Mouse (Mus musculus): ENCODE results near the gene Itgb6.

DNA sequence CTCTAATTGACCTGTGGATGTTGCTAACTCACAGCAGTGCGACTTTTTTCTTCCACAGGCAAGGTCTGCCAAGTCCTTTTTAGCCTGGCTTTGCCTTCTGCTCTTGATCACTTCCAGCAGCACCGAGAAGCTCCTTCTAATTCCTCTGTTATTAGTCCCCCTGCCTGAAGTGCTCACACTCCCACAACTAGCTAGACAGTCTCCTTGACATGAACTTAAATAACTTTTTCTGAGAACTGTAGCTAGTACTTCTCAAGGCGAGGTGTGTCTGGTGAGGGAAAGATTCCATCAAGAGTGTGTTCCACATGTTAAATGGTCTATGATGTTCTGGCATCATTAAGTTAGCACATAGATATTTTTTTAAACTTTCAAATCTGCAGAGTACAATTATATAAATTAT lies 15.6 kb downstream of the Itgb6 start:
- no peak for TF ChIP-seq CTCF (conservative IDR thresholded peaks at IDR 0.05; ENCODE audit: low read length)
- no peak for TF ChIP-seq NANOG (IDR thresholded peaks at IDR 0.05; ENCODE audit: borderline replicate concordance, low read length)
- TF ChIP-seq POU5F1 (IDR thresholded peaks at IDR 0.05; ENCODE audit: borderline replicate concordance, low read length): no peak
